Mouse (Mus musculus) c-Kit-negative CD71-positive TER-119-positive erythroid progenitor cells, embryonic 14.5 days (primary cell): ENCODE measurements around the gene Gas2l3.

Experiments used
- DNase-seq: peaks from one replicate; pipeline ENCODE4 v3.0.0-alpha.2; 2013; ENCODE audit warnings: low read depth, low spot score

The Gas2l3 gene

GRCm38 (mm10) chr10:89444381-89444780 lies 614 bp upstream of the Gas2l3 start:
- no peak for DNase-seq

DNA sequence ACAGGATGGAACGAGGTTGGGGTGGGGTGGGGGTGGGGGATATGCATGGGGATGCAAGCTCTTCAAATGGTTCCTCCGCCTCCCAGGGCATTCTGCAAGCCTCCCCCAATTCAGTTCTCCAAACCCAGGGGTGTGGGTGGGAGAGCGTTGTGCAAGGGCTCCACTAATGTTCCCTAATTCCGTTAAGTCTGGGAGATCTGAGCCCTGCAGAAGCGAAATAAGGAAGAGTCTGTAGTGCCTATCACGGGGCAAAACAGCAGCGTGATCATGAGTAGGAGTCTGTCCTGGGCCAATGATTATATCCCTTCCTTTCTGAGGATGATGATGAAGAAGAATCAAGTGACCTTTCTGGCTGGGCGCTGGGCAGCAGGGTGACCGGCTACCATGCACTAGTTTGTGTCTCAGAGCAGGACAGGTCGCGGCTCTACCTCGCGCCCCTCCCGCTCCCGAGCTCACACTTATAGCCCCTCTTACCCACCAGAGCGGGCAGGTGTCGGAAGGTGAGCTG lies 598 bp downstream of the Gas2l3 start:
- DNase-seq: peak; percentile 25

DNA sequence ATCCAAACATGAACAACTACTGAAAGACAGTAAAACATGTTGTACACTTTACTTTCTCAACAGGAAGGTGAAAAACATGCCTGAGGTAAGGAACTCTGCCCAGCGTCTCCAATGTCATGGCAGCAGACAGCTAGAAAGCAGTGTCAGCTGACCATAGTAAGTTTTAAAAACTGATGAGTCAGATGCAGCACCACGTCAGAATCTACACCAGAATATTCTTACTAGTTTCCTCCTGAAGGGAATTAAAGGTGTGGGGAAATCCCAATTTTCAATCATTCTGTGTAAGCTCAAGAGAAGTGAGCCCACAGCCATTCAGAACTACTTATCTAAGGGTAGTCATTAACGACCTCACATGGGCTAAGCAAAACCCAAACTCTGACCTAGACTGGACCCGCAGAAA lies 1.1 kb downstream of the Gas2l3 start:
- DNase-seq: peak; percentile 31

DNA sequence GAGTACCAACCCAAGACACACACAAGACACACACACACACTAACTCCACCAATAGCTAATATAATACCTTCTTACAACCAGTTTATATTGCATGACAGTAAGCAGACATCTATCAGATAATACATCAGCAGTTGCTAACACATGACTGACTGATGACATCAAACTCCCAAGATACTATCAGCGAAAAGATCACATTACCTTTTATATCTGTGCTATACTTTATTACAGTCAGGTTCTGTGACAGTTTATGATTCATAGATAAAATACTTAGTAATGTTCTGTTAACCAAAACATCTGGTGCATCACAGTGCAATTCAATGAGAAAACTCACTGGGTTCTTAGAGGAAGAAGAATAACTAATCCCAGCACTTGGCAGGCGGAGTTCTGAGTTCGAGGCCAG lies 1.8 kb downstream of the Gas2l3 start:
- DNase-seq: no peak

DNA sequence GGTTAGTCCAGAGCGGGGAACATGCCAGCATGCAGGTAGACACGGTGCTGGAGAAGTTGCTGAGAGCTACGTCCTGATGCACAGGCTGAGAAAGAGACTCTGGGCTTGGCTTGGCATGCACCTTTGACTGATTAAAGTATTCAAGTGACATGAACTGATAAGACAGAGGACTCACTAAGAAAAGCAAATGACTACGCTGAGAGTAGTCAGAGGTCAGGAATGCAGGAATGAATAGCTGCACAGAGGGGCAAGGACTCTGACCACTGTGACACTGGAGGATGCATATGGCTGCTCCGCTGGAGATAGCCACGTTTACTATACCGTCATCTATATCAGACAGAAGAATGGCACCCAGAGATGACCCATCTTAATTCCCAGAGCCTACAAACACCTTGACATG lies 4.4 kb downstream of the Gas2l3 start:
- no peak for DNase-seq

GRCm38 (mm10) chr10:89437996-89438395 lies 5.8 kb downstream of the Gas2l3 start:
- no peak for DNase-seq

DNA sequence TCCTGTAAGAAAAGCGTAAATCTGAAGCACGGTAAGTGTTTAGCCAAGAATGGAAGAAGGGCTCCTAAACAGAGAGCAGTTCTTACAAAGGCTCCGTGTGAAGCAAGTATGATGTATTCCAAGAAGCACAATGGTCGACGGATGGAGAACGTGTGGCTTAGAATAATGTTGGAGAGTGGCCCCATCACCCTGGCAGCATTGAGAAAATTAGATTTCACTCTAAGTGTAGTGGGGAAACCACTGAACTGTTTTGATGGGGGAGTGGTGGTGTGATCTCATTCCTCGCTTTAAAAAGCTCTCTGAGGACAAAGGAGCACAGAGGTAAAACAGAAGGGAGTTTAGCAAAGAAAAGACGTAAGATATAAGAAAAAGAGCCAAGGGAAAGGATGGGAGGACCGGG lies 6.3 kb downstream of the Gas2l3 start:
- DNase-seq: no peak

- DNase-seq: no peak
Observed at GRCm38 (mm10) chr10:89435920-89436319, 7.8 kb downstream of the Gas2l3 start.

- DNase-seq: no peak
Observed at GRCm38 (mm10) chr10:89435413-89435812, 8.4 kb downstream of the Gas2l3 start.

- no peak for DNase-seq
Observed at GRCm38 (mm10) chr10:89434509-89435210, 9.1 kb downstream of the Gas2l3 start.

- DNase-seq: no peak
Observed at GRCm38 (mm10) chr10:89432743-89433142, 11.0 kb downstream of the Gas2l3 start.

DNA sequence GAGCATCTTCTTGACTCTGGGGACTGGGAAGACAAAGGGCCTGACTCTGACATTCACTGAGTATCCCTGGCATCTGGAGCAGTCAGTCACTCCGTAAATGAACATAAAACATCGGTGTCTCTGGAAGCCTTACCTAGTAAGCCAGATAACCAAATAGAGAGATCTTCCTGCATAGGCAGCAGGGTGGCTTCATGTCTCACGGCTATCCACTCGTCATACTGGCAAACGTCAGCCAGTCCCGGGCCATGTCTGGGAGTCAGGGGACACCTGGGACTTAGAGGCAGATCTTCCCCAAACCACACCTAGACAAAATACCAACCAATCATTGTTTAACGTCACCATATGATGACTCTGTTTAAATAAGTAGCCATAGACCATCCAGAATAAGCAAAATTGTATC lies 13.0 kb downstream of the Gas2l3 start:
- DNase-seq: no peak

GRCm38 (mm10) chr10:89424800-89425393 lies 18.9 kb downstream of the Gas2l3 start:
- DNase-seq: no peak

- no peak for DNase-seq
Observed at GRCm38 (mm10) chr10:89424217-89424616, 19.6 kb downstream of the Gas2l3 start.

DNA sequence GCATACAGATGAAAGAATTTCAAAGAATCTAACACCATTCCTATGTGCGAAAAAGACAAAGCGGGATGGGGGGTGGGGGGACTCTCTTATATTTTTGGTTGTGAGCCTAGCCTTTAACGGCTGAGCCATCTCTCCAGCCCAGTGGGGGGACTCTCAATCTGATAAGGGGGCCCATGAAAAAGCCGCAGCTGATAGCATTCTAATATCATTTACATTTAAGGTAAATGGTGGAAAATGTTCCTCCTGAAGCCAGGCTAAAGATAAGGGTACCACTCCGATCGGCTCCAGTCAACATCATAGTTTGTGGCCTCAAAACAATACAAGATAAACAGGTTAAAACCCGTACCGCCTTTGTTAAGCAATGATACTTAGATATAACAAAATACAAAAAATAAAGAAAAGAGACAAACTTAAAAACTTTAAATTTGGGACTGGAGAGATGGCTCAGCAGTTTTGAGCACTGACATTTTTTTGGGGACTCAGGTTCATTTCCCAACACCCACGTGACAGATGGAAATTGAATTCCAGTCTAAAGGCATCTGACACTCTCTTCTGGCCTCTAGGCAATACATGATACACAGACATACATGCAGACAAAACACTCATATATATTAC lies 20.5 kb downstream of the Gas2l3 start:
- DNase-seq: no peak

GRCm38 (mm10) chr10:89422504-89423158 lies 21.1 kb downstream of the Gas2l3 start:
- DNase-seq: no peak

DNA sequence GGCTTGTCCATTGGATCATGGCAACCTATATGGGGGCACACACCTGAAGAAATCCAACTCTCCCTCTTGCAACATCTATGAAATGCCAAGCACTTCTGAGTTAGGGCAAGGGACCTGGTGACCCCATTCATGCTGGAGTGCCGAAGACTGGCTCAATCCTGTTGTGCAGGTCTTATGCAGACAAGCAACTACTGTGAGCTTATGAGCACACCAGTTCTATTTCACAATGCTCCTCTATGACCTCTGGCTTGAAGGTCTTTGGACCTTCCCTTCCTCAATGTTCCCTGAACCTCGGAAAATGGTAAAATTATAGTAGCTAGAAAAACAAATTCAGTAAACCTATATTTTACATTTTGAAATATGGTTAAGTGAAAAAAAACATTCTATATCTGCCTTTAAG lies 25.8 kb downstream of the Gas2l3 start:
- no peak for DNase-seq

GRCm38 (mm10) chr10:89415478-89415877 lies 28.3 kb downstream of the Gas2l3 start:
- no peak for DNase-seq

- DNase-seq: no peak
Observed at GRCm38 (mm10) chr10:89407551-89407950, 36.2 kb downstream of the Gas2l3 start.

- no peak for DNase-seq
Observed at GRCm38 (mm10) chr10:89406733-89407484, 36.9 kb downstream of the Gas2l3 start.

DNA sequence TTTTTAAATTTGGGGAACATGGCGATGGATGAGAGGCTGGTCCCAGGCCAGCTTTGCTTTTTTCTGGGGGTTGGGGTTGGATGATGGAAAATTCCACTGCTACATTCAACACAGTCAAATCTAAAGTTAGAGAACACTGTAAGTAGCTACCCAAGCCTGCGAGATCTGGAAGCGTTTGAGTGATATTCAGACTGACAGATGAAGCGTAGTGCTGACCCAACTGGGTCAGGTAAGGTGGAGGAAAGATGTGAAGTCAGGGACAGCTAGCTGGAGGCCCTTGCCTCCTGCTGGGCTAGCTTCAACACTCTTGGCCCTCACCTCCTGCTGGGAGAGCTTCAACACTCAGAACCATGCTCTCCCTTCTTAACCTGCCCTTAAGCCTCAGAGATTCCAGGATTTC lies 38.8 kb downstream of the Gas2l3 start:
- no peak for DNase-seq
